Mouse (Mus musculus): Measurements from ENCODE around the gene Majin.

GRCm38 (mm10) chr19:6136397-6136796 is 47.8 kb upstream of the Majin start:
- TF ChIP-seq CTCF (IDR thresholded peaks at IDR 0.05; ENCODE audit: low read depth, low read length) (no peak), EP300 (IDR thresholded peaks at IDR 0.05; ENCODE audit: insufficient read depth, low read depth, low read length) (no peak)
